Mouse (Mus musculus) bone marrow macrophage, adult 2 months (primary cell): ENCODE data around the gene Tcam1.

Experiments
- CTCF ChIP-seq: IDR thresholded peaks from 2 replicates; pipeline ENCODE4 v1.5.1; 2012; ENCODE audit warnings: low read depth, mild to moderate bottlenecking, low read length, moderate library complexity
- POLR2A ChIP-seq: IDR thresholded peaks from 2 replicates; pipeline ENCODE4 v1.6.1; 2012; ENCODE audit warnings: mild to moderate bottlenecking, low read depth, low read length, borderline replicate concordance

DNA sequence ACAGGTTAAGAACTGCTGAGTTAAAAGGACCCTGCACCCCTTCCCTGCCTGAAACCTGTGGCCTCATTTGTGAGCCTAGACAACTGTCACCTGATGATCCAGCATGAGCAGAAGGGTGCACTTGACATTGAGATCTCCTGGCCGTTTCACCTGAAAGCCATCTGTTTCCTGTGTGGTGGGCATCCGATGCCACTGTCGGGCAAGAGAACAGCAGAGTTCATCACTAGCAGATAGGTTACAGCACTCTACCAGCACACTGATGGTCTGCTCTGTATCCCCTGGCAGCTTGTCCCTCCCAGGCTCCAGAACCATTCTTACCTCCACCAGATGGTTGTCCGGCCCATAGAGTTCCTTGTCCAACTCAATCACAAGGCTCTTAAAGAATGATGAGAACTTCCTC, 10.9 kb upstream of the Tcam1 start:
- TF ChIP-seq CTCF (no peak), POLR2A (no peak)
